In the genomic region with DNA sequence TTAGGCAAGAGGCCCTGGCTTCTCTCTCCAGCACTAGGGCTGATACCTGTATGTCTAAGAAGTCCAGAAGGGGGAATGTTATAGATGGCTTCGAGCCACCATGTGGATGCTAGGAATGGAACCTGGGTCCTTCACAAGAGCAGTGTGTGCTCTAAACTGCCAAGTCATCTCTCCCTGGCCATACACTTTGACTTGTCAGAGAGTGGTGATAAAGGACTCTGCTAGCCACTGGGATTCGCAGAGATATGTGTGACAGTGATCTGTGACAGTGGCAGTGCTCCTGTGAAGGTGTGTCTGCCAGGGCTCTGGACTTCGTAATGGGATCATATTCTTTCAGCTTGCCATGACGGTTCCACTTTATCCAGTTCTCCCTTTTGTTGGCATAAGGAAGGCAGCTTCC, we compare ENCODE assay signal across 18 mouse cellular contexts. TPM values are rescaled to one million over a fixed set of nuclear protein-coding genes. Genes with fewer than 3 reads are reported as not detected.
DNase-seq lines count a peak whose midpoint lies in the region; ATAC-seq and TF ChIP-seq lines count a peak whose summit lies in the region.
"Had no signal": no experiment of that assay in that cellular context is flagged by ENCODE, and none has a peak within 500 bp of the region (broad histone marks: within the 10 kb centered on the region; RNA-seq: fewer than 3 reads in every experiment).

No protein-coding gene starts in this region.

- H3K4me1 ChIP-seq in heart, embryonic 13.5 days: peaks cover 19% of the 10 kb centered on the region
- peaks cover 56% of the 10 kb centered on the region for H3K4me1 ChIP-seq in embryonic facial prominence, embryonic 13.5 days
- H3K4me1 ChIP-seq in limb, embryonic 11.5 days (ENCODE audit: control insufficient read depth, insufficient read depth, low read length): peaks cover 15% of the 10 kb centered on the region
- no peaks in the 10 kb centered on the region for H3K4me1 ChIP-seq in liver, embryonic 16.5 days (ENCODE audit: control insufficient read depth, low read depth, low read length)
- no peaks in the 10 kb centered on the region for H3K4me1 ChIP-seq in intestine, postnatal 0 days (replicated peaks; ENCODE audit: control insufficient read depth, insufficient read depth, low read length)
- H3K4me1 ChIP-seq: hindbrain, embryonic 15.5 days; kidney, embryonic 15.5 days had no signal

- no peak overlapping the region for H3K4me3 ChIP-seq in heart, embryonic 13.5 days
- H3K4me3 ChIP-seq in embryonic facial prominence, embryonic 13.5 days: no peak overlapping the region
- H3K4me3 ChIP-seq in limb, embryonic 11.5 days (ENCODE audit: low read depth, low read length): no peak overlapping the region
- H3K4me3 ChIP-seq in liver, embryonic 16.5 days (ENCODE audit: low read depth, low read length): no peak overlapping the region
- H3K4me3 ChIP-seq in intestine, postnatal 0 days (ENCODE audit: low read depth, low read length): no peak overlapping the region
- H3K4me3 ChIP-seq: heart, embryonic 12.5 days; hindbrain, embryonic 15.5 days; kidney, embryonic 15.5 days had no signal

- no peak for DNase-seq in heart, adult 9 months (ENCODE audit: low spot score in 2 of 2)
- DNase-seq in limb, embryonic 11.5 days (ENCODE audit: low spot score): no peak
- DNase-seq in frontal cortex, postnatal 14 days (ENCODE audit: low spot score in 2 of 2): no peak
- DNase-seq: adrenal gland, postnatal 25 days; cerebellum, adult 18-20 months; cerebellum, postnatal 25 days; lung, adult 18-20 months; right cerebral cortex, postnatal 4 days had no signal

- H3K27me3 ChIP-seq in heart, embryonic 13.5 days (replicated peaks): no peaks in the 10 kb centered on the region
- no peaks in the 10 kb centered on the region for H3K27me3 ChIP-seq in embryonic facial prominence, embryonic 13.5 days
- no peaks in the 10 kb centered on the region for H3K27me3 ChIP-seq in limb, embryonic 11.5 days (ENCODE audit: control insufficient read depth, insufficient read depth, low read length)
- H3K27me3 ChIP-seq in liver, embryonic 16.5 days (ENCODE audit: control insufficient read depth, insufficient read depth, low read depth, low read length): no peaks in the 10 kb centered on the region
- H3K27me3 ChIP-seq in intestine, postnatal 0 days (replicated peaks; ENCODE audit: control insufficient read depth, insufficient read depth, low read length): no peaks in the 10 kb centered on the region
- H3K27me3 ChIP-seq: CH12.LX; heart, embryonic 12.5 days; hindbrain, embryonic 15.5 days; kidney, embryonic 15.5 days had no signal

- H3K36me3 ChIP-seq in heart, embryonic 13.5 days: peaks cover 15% of the 10 kb centered on the region
- H3K36me3 ChIP-seq in embryonic facial prominence, embryonic 13.5 days: 0 out of 2 replicates have a peak, but pooled peaks cover 3% of the 10 kb centered on the region
- H3K36me3 ChIP-seq in limb, embryonic 11.5 days (ENCODE audit: control insufficient read depth, insufficient read depth, low read length): no peaks in the 10 kb centered on the region
- no peaks in the 10 kb centered on the region; the same call in 1 of the 2 replicates for H3K36me3 ChIP-seq in liver, embryonic 16.5 days (ENCODE audit: control insufficient read depth, insufficient read depth)
- peaks cover 43% of the 10 kb centered on the region for H3K36me3 ChIP-seq in intestine, postnatal 0 days (ENCODE audit: control insufficient read depth, insufficient read depth)

- H3K9me3 ChIP-seq in heart, embryonic 13.5 days: no peaks in the 10 kb centered on the region
- no peaks in the 10 kb centered on the region for H3K9me3 ChIP-seq in embryonic facial prominence, embryonic 13.5 days
- no peaks in the 10 kb centered on the region for H3K9me3 ChIP-seq in limb, embryonic 11.5 days (ENCODE audit: control insufficient read depth, low read length)
- no peaks in the 10 kb centered on the region for H3K9me3 ChIP-seq in liver, embryonic 16.5 days (replicated peaks; ENCODE audit: control insufficient read depth, low read length)
- no peaks in the 10 kb centered on the region for H3K9me3 ChIP-seq in intestine, postnatal 0 days (ENCODE audit: control insufficient read depth)
- H3K9me3 ChIP-seq: heart, embryonic 12.5 days; hindbrain, embryonic 15.5 days; kidney, embryonic 15.5 days had no signal

- no peak for TF ChIP-seq CTCF in intestine, postnatal 0 days (IDR thresholded peaks at IDR 0.05; ENCODE audit: low read depth)

- H3K4me2 ChIP-seq in heart, embryonic 13.5 days: no peak overlapping the region
- H3K4me2 ChIP-seq in embryonic facial prominence, embryonic 13.5 days: no peak overlapping the region
- no peak overlapping the region for H3K4me2 ChIP-seq in limb, embryonic 11.5 days (ENCODE audit: low read depth, severe bottlenecking)
- H3K4me2 ChIP-seq in liver, embryonic 16.5 days (ENCODE audit: low read depth, low read length): no peak overlapping the region
- H3K4me2 ChIP-seq in intestine, postnatal 0 days (replicated peaks; ENCODE audit: low read depth): no peak overlapping the region
- H3K4me2 ChIP-seq: heart, embryonic 12.5 days; hindbrain, embryonic 15.5 days; kidney, embryonic 15.5 days had no signal

- ATAC-seq in heart, embryonic 13.5 days (ENCODE audit: extremely low read depth, insufficient number of reproducible peaks, low FRiP score, low TSS enrichment): peak; percentile 14; the same call in 1 of the 2 replicates
- ATAC-seq in embryonic facial prominence, embryonic 13.5 days (ENCODE audit: insufficient number of reproducible peaks, insufficient read depth, low FRiP score, low TSS enrichment, low read depth): no peak
- ATAC-seq in limb, embryonic 11.5 days (ENCODE audit: insufficient number of reproducible peaks, low FRiP score, low TSS enrichment, low read depth): no peak
- 0 out of 2 replicates have a peak, but pooled peaks have one; percentile 24 for ATAC-seq in liver, embryonic 16.5 days (ENCODE audit: low read depth)
- ATAC-seq in intestine, postnatal 0 days: no peak
- ATAC-seq: forebrain, embryonic 16.5 days; intestine, embryonic 16.5 days had no signal

- no peak overlapping the region for H3K9ac ChIP-seq in heart, embryonic 13.5 days
- H3K9ac ChIP-seq in embryonic facial prominence, embryonic 13.5 days: no peak overlapping the region
- H3K9ac ChIP-seq in limb, embryonic 11.5 days (ENCODE audit: low read length): no peak overlapping the region
- H3K9ac ChIP-seq in liver, embryonic 16.5 days (ENCODE audit: low read depth, low read length): no peak overlapping the region
- no peak overlapping the region for H3K9ac ChIP-seq in intestine, postnatal 0 days (ENCODE audit: low read depth, low read length)
- H3K9ac ChIP-seq: heart, embryonic 12.5 days; hindbrain, embryonic 15.5 days; kidney, embryonic 15.5 days had no signal

- no peak overlapping the region for H3K27ac ChIP-seq in heart, embryonic 13.5 days (replicated peaks)
- peak overlapping the region; percentile 87 for H3K27ac ChIP-seq in embryonic facial prominence, embryonic 13.5 days
- peak overlapping the region; percentile 95 for H3K27ac ChIP-seq in limb, embryonic 11.5 days (replicated peaks; ENCODE audit: low read depth, low read length)
- H3K27ac ChIP-seq in liver, embryonic 16.5 days (ENCODE audit: low read length): no peak overlapping the region
- H3K27ac ChIP-seq in intestine, postnatal 0 days (ENCODE audit: low read depth, low read length): no peak overlapping the region
- H3K27ac ChIP-seq: hindbrain, embryonic 15.5 days; kidney, embryonic 15.5 days had no signal

- WGBS in heart, embryonic 13.5 days: 48% methylated on average over 4 of the region's 4 CpGs
- WGBS in embryonic facial prominence, embryonic 13.5 days: 88% methylated on average over 4 of the region's 4 CpGs
- WGBS in limb, embryonic 11.5 days: 91% methylated on average over 4 of the region's 4 CpGs
- WGBS in liver, embryonic 16.5 days (ENCODE audit: insufficient replicate concordance): 57% methylated on average over 4 of the region's 4 CpGs
- 87% methylated on average over 4 of the region's 4 CpGs for WGBS in intestine, postnatal 0 days

RNA-seq across cellular contexts. Expression of gene Wwp2, which starts 37.2 kb away (rescaled TPM):
- 28.4 and 30.1 TPM in 2 replicates for polyA plus RNA-seq in heart, embryonic 13.5 days (2015; fragmentation: Nextera tagmentation; extraction: Ambion mirVana)
- polyA plus RNA-seq in embryonic facial prominence, embryonic 13.5 days (2015; fragmentation: Nextera tagmentation; extraction: Ambion mirVana): 158 and 211 TPM in 2 replicates
- 165 and 176 TPM in 2 replicates for polyA plus RNA-seq in limb, embryonic 11.5 days (2014; fragmentation: Nextera tagmentation; extraction: Ambion mirVana)
- polyA plus RNA-seq in liver, embryonic 16.5 days (2015; fragmentation: Nextera tagmentation; extraction: Ambion mirVana): 32.5 and 32.7 TPM in 2 replicates
- 34.9 and 37.4 TPM in 2 replicates for polyA plus RNA-seq in intestine, postnatal 0 days (2015; fragmentation: Nextera tagmentation; extraction: Ambion mirVana)

RNA-seq across cellular contexts. Expression of gene Nob1, which starts 48.5 kb away (rescaled TPM):
- 45.2 and 51.1 TPM in 2 replicates for polyA plus RNA-seq in heart, embryonic 13.5 days (2015; fragmentation: Nextera tagmentation; extraction: Ambion mirVana)
- polyA plus RNA-seq in embryonic facial prominence, embryonic 13.5 days (2015; fragmentation: Nextera tagmentation; extraction: Ambion mirVana): 96.8 and 106 TPM in 2 replicates
- polyA plus RNA-seq in limb, embryonic 11.5 days (2014; fragmentation: Nextera tagmentation; extraction: Ambion mirVana): 94.9 and 103 TPM in 2 replicates
- polyA plus RNA-seq in liver, embryonic 16.5 days (2015; fragmentation: Nextera tagmentation; extraction: Ambion mirVana): 23.4 and 25.4 TPM in 2 replicates
- polyA plus RNA-seq in intestine, postnatal 0 days (2015; fragmentation: Nextera tagmentation; extraction: Ambion mirVana): 22.3 and 24.6 TPM in 2 replicates

Comparison
In these comparisons a context has a peak if more than half of its experiments do, and no peak if none do; other contexts are left out.
1. ATAC-seq: peak in heart, embryonic 13.5 days (single experiment) and liver, embryonic 16.5 days (single experiment); none in embryonic facial prominence, embryonic 13.5 days (single experiment), limb, embryonic 11.5 days (single experiment) and intestine, postnatal 0 days (single experiment).
2. H3K27ac ChIP-seq: peak in embryonic facial prominence, embryonic 13.5 days (single experiment) and limb, embryonic 11.5 days (single experiment); none in heart, embryonic 13.5 days (single experiment), liver, embryonic 16.5 days (single experiment) and intestine, postnatal 0 days (single experiment).